16 mouse cellular contexts compared by ENCODE assay signal in the genomic region with DNA sequence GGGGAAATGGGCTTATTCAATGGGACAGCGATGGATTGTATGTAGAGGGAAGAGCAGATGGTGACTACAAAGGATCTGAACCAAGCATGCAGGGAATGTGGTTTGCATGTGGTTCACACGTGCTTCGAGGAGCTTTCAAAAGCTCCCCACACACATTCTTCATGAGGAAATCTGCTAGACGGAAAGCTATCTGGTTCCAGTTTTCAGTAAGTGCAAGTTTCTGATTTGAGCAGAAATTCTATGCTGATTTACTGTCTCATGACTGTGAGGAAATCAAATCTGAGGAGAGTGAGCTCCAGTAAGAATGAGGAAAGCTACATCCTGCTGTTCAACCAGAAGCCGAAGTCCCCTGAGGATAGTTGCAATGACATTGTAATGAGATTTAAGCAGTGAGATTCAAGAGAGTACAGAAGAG. TPM values are rescaled to one million over a fixed set of nuclear protein-coding genes. Genes with fewer than 3 reads are reported as not detected.
DNase-seq lines count a peak whose midpoint lies in the region; ATAC-seq and TF ChIP-seq lines count a peak whose summit lies in the region.
"Had no signal": no experiment of that assay in that cellular context is flagged by ENCODE, and none has a peak within 500 bp of the region (broad histone marks: within the 10 kb centered on the region; RNA-seq: fewer than 3 reads in every experiment).

No protein-coding gene starts in this region.

- no peak overlapping the region for H3K9ac ChIP-seq in heart, embryonic 12.5 days
- no peak overlapping the region for H3K9ac ChIP-seq in midbrain, embryonic 14.5 days (replicated peaks; ENCODE audit: low read length)
- no peak overlapping the region for H3K9ac ChIP-seq in midbrain, embryonic 13.5 days (replicated peaks)
- no peak overlapping the region for H3K9ac ChIP-seq in hindbrain, postnatal 0 days (replicated peaks; ENCODE audit: low read length)
- H3K9ac ChIP-seq: heart, embryonic 15.5 days; liver, postnatal 0 days had no signal

- no peaks in the 10 kb centered on the region for H3K9me3 ChIP-seq in heart, embryonic 12.5 days (replicated peaks)
- H3K9me3 ChIP-seq in midbrain, embryonic 14.5 days (ENCODE audit: control insufficient read depth, low read length): no peaks in the 10 kb centered on the region
- H3K9me3 ChIP-seq in midbrain, embryonic 13.5 days: no peaks in the 10 kb centered on the region
- no peaks in the 10 kb centered on the region for H3K9me3 ChIP-seq in hindbrain, postnatal 0 days (ENCODE audit: low read length)
- H3K9me3 ChIP-seq: heart, embryonic 15.5 days; midbrain, embryonic 10.5 days had no signal

- H3K4me2 ChIP-seq in heart, embryonic 12.5 days: no peak overlapping the region
- H3K4me2 ChIP-seq in midbrain, embryonic 14.5 days (ENCODE audit: low read length): no peak overlapping the region
- no peak overlapping the region for H3K4me2 ChIP-seq in midbrain, embryonic 13.5 days (replicated peaks)
- no peak overlapping the region for H3K4me2 ChIP-seq in hindbrain, postnatal 0 days (ENCODE audit: low read depth, low read length)
- H3K4me2 ChIP-seq: heart, embryonic 15.5 days had no signal

- H3K4me3 ChIP-seq in heart, embryonic 12.5 days: no peak overlapping the region
- H3K4me3 ChIP-seq in midbrain, embryonic 14.5 days (replicated peaks; ENCODE audit: low read depth, low read length): no peak overlapping the region
- no peak overlapping the region for H3K4me3 ChIP-seq in midbrain, embryonic 13.5 days (replicated peaks)
- no peak overlapping the region for H3K4me3 ChIP-seq in hindbrain, postnatal 0 days (ENCODE audit: low read length)
- H3K4me3 ChIP-seq: erythroblast, embryonic 14.5 days; heart, embryonic 15.5 days; left cerebral cortex, adult 2 months; midbrain, embryonic 10.5 days had no signal

- no peak for ATAC-seq in heart, embryonic 12.5 days (ENCODE audit: insufficient number of reproducible peaks, low FRiP score)
- ATAC-seq in midbrain, embryonic 14.5 days (ENCODE audit: low FRiP score, low TSS enrichment): no peak
- no peak for ATAC-seq in midbrain, embryonic 13.5 days
- ATAC-seq in hindbrain, postnatal 0 days: no peak
- ATAC-seq: intestine, postnatal 0 days; liver, postnatal 0 days; Patski had no signal

- DNase-seq in heart, adult 9 months (ENCODE audit: low spot score in 2 of 2): peak; percentile 17 to 30
- peak; percentile 16 for DNase-seq in midbrain, embryonic 14.5 days
- DNase-seq in hindbrain, postnatal 0 days (ENCODE audit: low spot score): peak; percentile 40
- peak; percentile 48 for DNase-seq in skeletal muscle tissue, adult 2 months (ENCODE audit: low read depth, low spot score)
- no peak for DNase-seq in thymus, postnatal 25 days
- DNase-seq in cerebellum, adult 18-20 months: no peak
- DNase-seq: adrenal gland, postnatal 10 days; liver, postnatal 0 days had no signal

- H3K27me3 ChIP-seq in heart, embryonic 12.5 days (replicated peaks): no peaks in the 10 kb centered on the region
- H3K27me3 ChIP-seq in midbrain, embryonic 14.5 days (ENCODE audit: control insufficient read depth, insufficient read depth, low read length): no peaks in the 10 kb centered on the region
- no peaks in the 10 kb centered on the region for H3K27me3 ChIP-seq in midbrain, embryonic 13.5 days
- no peaks in the 10 kb centered on the region for H3K27me3 ChIP-seq in hindbrain, postnatal 0 days (ENCODE audit: insufficient read depth, low read length)
- H3K27me3 ChIP-seq: heart, embryonic 15.5 days had no signal

- no peak for TF ChIP-seq CTCF in hindbrain, postnatal 0 days (IDR thresholded peaks at IDR 0.05; ENCODE audit: low read depth)

- no peak overlapping the region for H3K27ac ChIP-seq in heart, embryonic 12.5 days (ENCODE audit: poor library complexity, severe bottlenecking)
- H3K27ac ChIP-seq in midbrain, embryonic 14.5 days (replicated peaks; ENCODE audit: low read depth, low read length): no peak overlapping the region
- no peak overlapping the region for H3K27ac ChIP-seq in midbrain, embryonic 13.5 days
- H3K27ac ChIP-seq in hindbrain, postnatal 0 days: no peak overlapping the region
- H3K27ac ChIP-seq: heart, embryonic 15.5 days; left cerebral cortex, adult 2 months; midbrain, embryonic 10.5 days had no signal

- no peaks in the 10 kb centered on the region for H3K36me3 ChIP-seq in heart, embryonic 12.5 days
- H3K36me3 ChIP-seq in midbrain, embryonic 14.5 days (ENCODE audit: control insufficient read depth, insufficient read depth, low read length): no peaks in the 10 kb centered on the region
- H3K36me3 ChIP-seq in midbrain, embryonic 13.5 days: no peaks in the 10 kb centered on the region
- no peaks in the 10 kb centered on the region for H3K36me3 ChIP-seq in hindbrain, postnatal 0 days (ENCODE audit: insufficient read depth, low read length)
- H3K36me3 ChIP-seq: heart, embryonic 15.5 days; midbrain, embryonic 10.5 days had no signal

- 50% methylated on average over 5 of the region's 5 CpGs for WGBS in heart, embryonic 12.5 days
- 73% methylated on average over 5 of the region's 5 CpGs for WGBS in midbrain, embryonic 14.5 days
- 73% methylated on average over 5 of the region's 5 CpGs for WGBS in midbrain, embryonic 13.5 days
- WGBS in hindbrain, postnatal 0 days: 57% methylated on average over 5 of the region's 5 CpGs

- no peaks in the 10 kb centered on the region for H3K4me1 ChIP-seq in heart, embryonic 12.5 days (replicated peaks)
- H3K4me1 ChIP-seq in midbrain, embryonic 14.5 days (ENCODE audit: control insufficient read depth, insufficient read depth, low read length): no peaks in the 10 kb centered on the region
- no peaks in the 10 kb centered on the region for H3K4me1 ChIP-seq in midbrain, embryonic 13.5 days (replicated peaks)
- no peaks in the 10 kb centered on the region for H3K4me1 ChIP-seq in hindbrain, postnatal 0 days (ENCODE audit: insufficient read depth, low read length)
- H3K4me1 ChIP-seq: heart, embryonic 15.5 days; midbrain, embryonic 10.5 days had no signal

RNA-seq across cellular contexts. Expression of gene Ch25h, which starts 39.8 kb away (rescaled TPM):
- polyA plus RNA-seq in heart, embryonic 12.5 days (2016; fragmentation: Nextera tagmentation; extraction: Ambion mirVana): 3.3 and 4.6 TPM in 2 replicates
- 0.16 and 0.25 TPM in 2 replicates for polyA plus RNA-seq in midbrain, embryonic 14.5 days (2014; fragmentation: Nextera tagmentation; extraction: Ambion mirVana)
- 0.15 and 0.19 TPM in 2 replicates for polyA plus RNA-seq in midbrain, embryonic 13.5 days (2015; fragmentation: Nextera tagmentation; extraction: Ambion mirVana)
- total RNA-seq in hindbrain, postnatal 0 days (2014; rRNA removed): 1.2 and 1.6 TPM in 2 replicates
- polyA plus RNA-seq in hindbrain, postnatal 0 days (2015; fragmentation: Nextera tagmentation; extraction: Ambion mirVana): 0.76 and 0.96 TPM in 2 replicates
- polyA plus RNA-seq: erythroblast, embryonic 14.5 days; Patski had no signal

Comparison
In these comparisons a context has a peak if more than half of its experiments do, and no peak if none do; other contexts are left out.
1. DNase-seq: peak in heart, adult 9 months (2 of 2), midbrain, embryonic 14.5 days (single experiment), hindbrain, postnatal 0 days (single experiment) and skeletal muscle tissue, adult 2 months (single experiment); none in thymus, postnatal 25 days (single experiment) and cerebellum, adult 18-20 months (0 of 2).